Mouse (Mus musculus) olfactory bulb, adult 2 months (tissue): Measurements from ENCODE around the gene Bpifa3.
"Not testable (repeated sequence)": the region's sequence is repeated elsewhere in the genome, so short reads cannot be mapped to it uniquely, and the experiment has no call there.

Source experiments
- CTCF ChIP-seq: fragments of 200-500 bp; IDR thresholded peaks from 2 replicates; pipeline ENCODE4 v1.5.1; 2012; ENCODE audit warnings: low read depth, mild to moderate bottlenecking, low read length, moderate library complexity; ENCODE audit not compliant: insufficient read depth
- POLR2A ChIP-seq: fragments of 200-500 bp; IDR thresholded peaks from 2 replicates; pipeline ENCODE4 v1.6.1; 2012; ENCODE audit warnings: mild to moderate bottlenecking, low read depth, low read length, moderate library complexity; ENCODE audit not compliant: insufficient read depth

DNA sequence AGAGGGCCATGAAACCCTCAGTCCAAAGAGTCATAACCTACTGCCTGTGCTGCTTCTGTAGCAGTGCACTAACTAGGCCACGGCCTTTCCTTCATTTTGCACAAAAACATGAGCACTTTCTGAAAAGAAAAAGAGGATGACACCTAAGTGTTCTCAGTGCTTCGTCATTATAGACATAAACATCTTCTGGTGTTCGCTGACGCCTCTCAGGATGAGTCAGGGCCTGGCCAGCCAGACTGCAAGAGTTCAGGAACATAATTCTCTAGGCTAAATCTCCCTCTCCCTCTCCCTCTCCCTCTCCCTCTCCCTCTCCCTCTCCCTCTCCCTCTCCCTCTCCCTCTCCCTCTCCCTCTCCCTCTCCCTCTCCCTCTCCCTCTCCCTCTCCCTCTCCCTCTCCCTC is 52.9 kb downstream of the Bpifa3 start:
- TF ChIP-seq CTCF, POLR2A: not testable (repeated sequence)
